Mouse (Mus musculus): ENCODE measurements around the gene Lipc. TPM values are rescaled to one million over a fixed set of nuclear protein-coding genes. Genes with fewer than 3 reads are reported as not detected.
"Not testable (repeated sequence)": the region's sequence is repeated elsewhere in the genome, so short reads cannot be mapped to it uniquely, and the experiment has no call there.

Lipc gene
- polyA plus RNA-seq, 1 experiment from 2014 or later: not detected

- H3K9ac ChIP-seq (ENCODE audit: low read length); ATAC-seq (replicated peaks; ENCODE audit: low FRiP score, low TSS enrichment, low read depth); H3K27ac ChIP-seq (ENCODE audit: low read depth); H3K4me3 ChIP-seq (ENCODE audit: low read depth, low read length); H3K36me3 ChIP-seq (ENCODE audit: control insufficient read depth, insufficient read depth, low read length); H3K27me3 ChIP-seq (replicated peaks; ENCODE audit: control insufficient read depth, insufficient read depth, low read length); H3K9me3 ChIP-seq (ENCODE audit: control insufficient read depth, low read length); H3K4me2 ChIP-seq (ENCODE audit: low read length); DNase-seq (ENCODE audit: low spot score): not testable (repeated sequence)
- WGBS: 82% methylated on average over 15 of the region's 15 CpGs
- H3K4me1 ChIP-seq (replicated peaks; ENCODE audit: control insufficient read depth, insufficient read depth, low read length): peaks cover 10% of the 10 kb centered on the region
These were observed 98.9 kb downstream of the Lipc start for GRCm38 (mm10) chr9:70853081-70853480.

- DNase-seq (ENCODE audit: low spot score) (no peak), ATAC-seq (replicated peaks; ENCODE audit: low FRiP score, low TSS enrichment, low read depth) (no peak)
- no peak overlapping the region for H3K9ac ChIP-seq (ENCODE audit: low read length)
- no peaks in the 10 kb centered on the region for H3K36me3 ChIP-seq (ENCODE audit: control insufficient read depth, insufficient read depth, low read length)
- 55% methylated on average over 3 of the region's 3 CpGs for WGBS
- H3K27ac ChIP-seq (ENCODE audit: low read depth): no peak overlapping the region
- H3K9me3 ChIP-seq (ENCODE audit: control insufficient read depth, low read length): no peaks in the 10 kb centered on the region
- no peak overlapping the region for H3K4me3 ChIP-seq (ENCODE audit: low read depth, low read length)
- no peak overlapping the region for H3K4me2 ChIP-seq (ENCODE audit: low read length)
- peaks cover 13% of the 10 kb centered on the region for H3K4me1 ChIP-seq (replicated peaks; ENCODE audit: control insufficient read depth, insufficient read depth, low read length)
- no peaks in the 10 kb centered on the region for H3K27me3 ChIP-seq (replicated peaks; ENCODE audit: control insufficient read depth, insufficient read depth, low read length)
These were observed 100.5 kb downstream of the Lipc start for GRCm38 (mm10) chr9:70851533-70851932.

GRCm38 (mm10) chr9:70848135-70848770, 103.8 kb downstream of the Lipc start:
- no peaks in the 10 kb centered on the region for H3K9me3 ChIP-seq (ENCODE audit: control insufficient read depth, low read length)
- peak overlapping the region; percentile 30 for H3K4me2 ChIP-seq (ENCODE audit: low read length)
- ATAC-seq (replicated peaks; ENCODE audit: low FRiP score, low TSS enrichment, low read depth) (no peak), DNase-seq (ENCODE audit: low spot score) (no peak)
- H3K4me1 ChIP-seq (replicated peaks; ENCODE audit: control insufficient read depth, insufficient read depth, low read length): 0 out of 2 replicates have a peak, but pooled peaks cover 4% of the 10 kb centered on the region
- 56% methylated on average over 10 of the region's 10 CpGs for WGBS
- no peak overlapping the region for H3K4me3 ChIP-seq (ENCODE audit: low read depth, low read length)
- 0 out of 2 replicates have a peak overlapping the region, but pooled peaks have one; percentile 4 for H3K27ac ChIP-seq (ENCODE audit: low read depth)
- H3K36me3 ChIP-seq (ENCODE audit: control insufficient read depth, insufficient read depth, low read length): no peaks in the 10 kb centered on the region
- H3K9ac ChIP-seq (ENCODE audit: low read length): no peak overlapping the region
- H3K27me3 ChIP-seq (replicated peaks; ENCODE audit: control insufficient read depth, insufficient read depth, low read length): no peaks in the 10 kb centered on the region

GRCm38 (mm10) chr9:70847627-70848051, 104.4 kb downstream of the Lipc start:
- DNase-seq (ENCODE audit: low spot score): no peak
- no peak for ATAC-seq (replicated peaks; ENCODE audit: low FRiP score, low TSS enrichment, low read depth)
- H3K36me3 ChIP-seq (ENCODE audit: control insufficient read depth, insufficient read depth, low read length): no peaks in the 10 kb centered on the region
- H3K4me3 ChIP-seq (ENCODE audit: low read depth, low read length): no peak overlapping the region
- 29% methylated on average over 8 of the region's 8 CpGs for WGBS
- H3K4me2 ChIP-seq (ENCODE audit: low read length): peak overlapping the region; percentile 30
- H3K4me1 ChIP-seq (replicated peaks; ENCODE audit: control insufficient read depth, insufficient read depth, low read length): 0 out of 2 replicates have a peak, but pooled peaks cover 4% of the 10 kb centered on the region
- no peak overlapping the region for H3K9ac ChIP-seq (ENCODE audit: low read length)
- H3K27ac ChIP-seq (ENCODE audit: low read depth): peak overlapping the region; percentile 4; the same call in 1 of the 2 replicates
- H3K9me3 ChIP-seq (ENCODE audit: control insufficient read depth, low read length): no peaks in the 10 kb centered on the region
- no peaks in the 10 kb centered on the region for H3K27me3 ChIP-seq (replicated peaks; ENCODE audit: control insufficient read depth, insufficient read depth, low read length)

- no peak for DNase-seq (ENCODE audit: low spot score)
- Histone ChIP-seq H3K4me1 (replicated peaks; ENCODE audit: control insufficient read depth, insufficient read depth, low read length) (0 out of 2 replicates have a peak, but pooled peaks cover 11% of the 10 kb centered on the region), H3K9ac (ENCODE audit: low read length) (no peak overlapping the region), H3K4me2 (ENCODE audit: low read length) (no peak overlapping the region), H3K36me3 (ENCODE audit: control insufficient read depth, insufficient read depth, low read length) (no peaks in the 10 kb centered on the region), H3K27ac (ENCODE audit: low read depth) (no peak overlapping the region), H3K4me3 (ENCODE audit: low read depth, low read length) (no peak overlapping the region), H3K27me3 (replicated peaks; ENCODE audit: control insufficient read depth, insufficient read depth, low read length) (no peaks in the 10 kb centered on the region), H3K9me3 (ENCODE audit: control insufficient read depth, low read length) (no peaks in the 10 kb centered on the region)
- 94% methylated on average over 4 of the region's 4 CpGs for WGBS
- no peak for ATAC-seq (replicated peaks; ENCODE audit: low FRiP score, low TSS enrichment, low read depth)
These were observed 108.8 kb downstream of the Lipc start for GRCm38 (mm10) chr9:70843270-70843669.

- H3K4me2 ChIP-seq (ENCODE audit: low read length): no peak overlapping the region
- H3K27ac ChIP-seq (ENCODE audit: low read depth): no peak overlapping the region
- no peaks in the 10 kb centered on the region for H3K36me3 ChIP-seq (ENCODE audit: control insufficient read depth, insufficient read depth, low read length)
- 53% methylated on average over 5 of the region's 6 CpGs for WGBS
- no peaks in the 10 kb centered on the region for H3K9me3 ChIP-seq (ENCODE audit: control insufficient read depth, low read length)
- no peak overlapping the region for H3K4me3 ChIP-seq (ENCODE audit: low read depth, low read length)
- ATAC-seq (replicated peaks; ENCODE audit: low FRiP score, low TSS enrichment, low read depth): 0 out of 2 replicates have a peak, but pooled peaks have one; percentile 40
- no peak for DNase-seq (ENCODE audit: low spot score)
- H3K27me3 ChIP-seq (replicated peaks; ENCODE audit: control insufficient read depth, insufficient read depth, low read length): no peaks in the 10 kb centered on the region
- 0 out of 2 replicates have a peak, but pooled peaks cover 6% of the 10 kb centered on the region for H3K4me1 ChIP-seq (replicated peaks; ENCODE audit: control insufficient read depth, insufficient read depth, low read length)
- no peak overlapping the region for H3K9ac ChIP-seq (ENCODE audit: low read length)
These were observed 109.6 kb downstream of the Lipc start for GRCm38 (mm10) chr9:70842300-70842941.

GRCm38 (mm10) chr9:70841426-70842215, 110.4 kb downstream of the Lipc start:
- DNase-seq (ENCODE audit: low spot score) (no peak), ATAC-seq (replicated peaks; ENCODE audit: low FRiP score, low TSS enrichment, low read depth) (no peak)
- WGBS: 74% methylated on average over 8 of the region's 8 CpGs

GRCm38 (mm10) chr9:70840861-70841341, 111.1 kb downstream of the Lipc start:
- Histone ChIP-seq H3K9ac (ENCODE audit: low read length) (no peak overlapping the region), H3K4me3 (ENCODE audit: low read depth, low read length) (no peak overlapping the region), H3K27me3 (replicated peaks; ENCODE audit: control insufficient read depth, insufficient read depth, low read length) (no peaks in the 10 kb centered on the region), H3K36me3 (ENCODE audit: control insufficient read depth, insufficient read depth, low read length) (no peaks in the 10 kb centered on the region), H3K9me3 (ENCODE audit: control insufficient read depth, low read length) (no peaks in the 10 kb centered on the region), H3K27ac (ENCODE audit: low read depth) (peak overlapping the region; percentile 12), H3K4me1 (replicated peaks; ENCODE audit: control insufficient read depth, insufficient read depth, low read length) (0 out of 2 replicates have a peak, but pooled peaks cover 6% of the 10 kb centered on the region), H3K4me2 (ENCODE audit: low read length) (0 out of 2 replicates have a peak overlapping the region, but pooled peaks have one; percentile 1)
- ATAC-seq (replicated peaks; ENCODE audit: low FRiP score, low TSS enrichment, low read depth) (peak; percentile 48; the same call in 1 of the 2 replicates), DNase-seq (ENCODE audit: low spot score) (no peak)
- 8% methylated on average over 6 of the region's 6 CpGs for WGBS

More at GRCm38 (mm10) chr9:70841426-70842215, 110.4 kb downstream of the Lipc start:
- H3K4me3 ChIP-seq (ENCODE audit: low read depth, low read length): no peak overlapping the region
- peak overlapping the region; percentile 12; the same call in 1 of the 2 replicates for H3K27ac ChIP-seq (ENCODE audit: low read depth)
- H3K9ac ChIP-seq (ENCODE audit: low read length): no peak overlapping the region
- H3K27me3 ChIP-seq (replicated peaks; ENCODE audit: control insufficient read depth, insufficient read depth, low read length): no peaks in the 10 kb centered on the region
- H3K9me3 ChIP-seq (ENCODE audit: control insufficient read depth, low read length): no peaks in the 10 kb centered on the region
- no peak overlapping the region for H3K4me2 ChIP-seq (ENCODE audit: low read length)
- H3K36me3 ChIP-seq (ENCODE audit: control insufficient read depth, insufficient read depth, low read length): no peaks in the 10 kb centered on the region
- 0 out of 2 replicates have a peak, but pooled peaks cover 6% of the 10 kb centered on the region for H3K4me1 ChIP-seq (replicated peaks; ENCODE audit: control insufficient read depth, insufficient read depth, low read length)

All from intestine, embryonic 14.5 days (tissue).